Mouse (Mus musculus) left cerebral cortex, adult 18-20 months (tissue): ENCODE results near the gene Gm20696. TPM values are rescaled to one million over a fixed set of nuclear protein-coding genes. Genes with fewer than 3 reads are reported as not detected.
A peak's percentile ranks its signal among the peaks of the same experiment; 100 is the strongest.

Source experiments
- DNase-seq, 2 experiments: peaks; one replicate each; pipeline ENCODE4 v3.0.0; 2021 to 2022; ENCODE audit warnings: low spot score in 2 of 2, mixed read lengths in 1 of 2
- total RNA-seq, 2 experiments: library from RNA; stranded (reverse); gene quantifications; 2 replicates each; pipeline ENCODE4 v1.2.3; 2021

Gene Gm20696
- total RNA-seq, 2 experiments from 2014 or later = 7.2 to 8.7 TPM

DNA sequence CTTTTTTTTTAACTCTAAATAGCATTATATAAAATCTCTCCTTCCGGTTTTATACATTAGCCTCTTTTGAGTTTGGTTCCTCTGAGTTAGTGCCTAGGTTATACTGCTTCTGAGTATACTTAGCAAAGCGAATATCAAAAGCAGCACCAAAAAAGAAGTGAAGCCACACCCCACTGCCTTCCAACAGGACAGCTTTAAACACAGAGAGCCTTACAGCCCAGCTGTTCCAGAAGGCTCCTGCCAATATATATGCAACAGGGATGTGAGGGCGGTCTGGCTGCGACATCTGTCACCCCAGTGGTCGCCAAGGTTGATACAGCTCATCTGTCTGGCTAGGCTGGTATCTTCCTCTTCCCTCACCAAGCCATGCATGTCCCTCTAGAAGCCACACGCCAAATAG lies 91.0 kb downstream of the Gm20696 start:
- DNase-seq = peak in 1 of 2 experiments; percentile 17

DNA sequence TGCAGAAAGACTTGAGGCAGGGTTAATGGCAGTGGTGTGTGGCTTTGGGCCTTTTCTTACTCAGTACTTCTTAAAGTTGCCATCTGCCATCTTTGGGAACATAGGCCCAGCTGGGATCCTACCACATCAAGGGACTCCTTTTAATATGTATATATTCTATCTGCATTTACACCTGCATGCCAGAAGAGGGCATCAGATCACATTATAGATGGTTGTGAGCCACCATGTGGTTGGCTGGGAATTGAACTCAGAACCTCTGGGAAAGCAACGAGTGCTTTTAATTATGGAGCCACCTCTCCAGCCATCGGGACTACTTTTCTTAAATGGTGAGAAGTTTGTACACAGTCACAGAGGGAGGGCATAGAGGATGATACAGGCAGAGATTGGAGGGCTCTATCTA lies 93.3 kb downstream of the Gm20696 start:
- no peak for DNase-seq

DNA sequence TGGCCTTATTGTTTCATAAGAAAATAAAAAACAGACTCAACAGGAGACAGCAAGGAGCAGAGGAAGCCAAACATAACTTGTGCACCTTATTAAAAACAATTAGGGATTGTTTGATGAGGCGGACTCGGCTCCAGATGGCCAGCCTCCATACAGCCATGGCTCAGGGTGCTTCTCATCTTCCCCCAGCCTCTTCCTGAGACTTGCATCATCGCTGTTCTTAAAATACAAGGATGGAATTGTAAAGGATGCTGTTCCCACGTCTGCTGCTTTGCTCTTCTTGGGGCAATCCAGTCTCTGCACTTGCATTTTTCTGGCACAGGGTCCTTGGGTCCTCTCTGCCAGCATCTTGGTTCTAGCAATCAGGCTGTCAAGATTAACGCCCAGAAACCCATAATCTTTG lies 94.5 kb downstream of the Gm20696 start:
- DNase-seq = no peak

DNA sequence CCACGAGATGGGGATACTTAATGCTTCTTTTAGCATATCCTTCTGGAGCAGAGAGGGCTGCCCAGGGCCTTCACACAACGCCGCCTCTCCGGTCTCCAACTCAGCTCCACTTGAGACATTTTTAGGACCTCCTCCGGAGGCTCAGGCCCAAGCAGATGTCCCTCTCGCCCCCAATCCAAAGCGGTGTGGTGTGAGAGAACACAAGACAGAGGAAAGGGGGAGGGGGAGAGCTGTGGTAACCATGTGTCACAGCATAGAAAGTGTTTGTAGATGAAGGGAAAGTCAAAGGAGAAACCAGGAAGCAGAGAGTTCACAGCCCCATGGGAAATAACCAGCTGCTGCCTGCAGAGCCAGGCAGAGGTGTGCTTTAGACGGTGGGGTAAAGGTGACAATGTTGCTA lies 99.7 kb downstream of the Gm20696 start:
- peak; percentile 37 to 68 for DNase-seq

DNA sequence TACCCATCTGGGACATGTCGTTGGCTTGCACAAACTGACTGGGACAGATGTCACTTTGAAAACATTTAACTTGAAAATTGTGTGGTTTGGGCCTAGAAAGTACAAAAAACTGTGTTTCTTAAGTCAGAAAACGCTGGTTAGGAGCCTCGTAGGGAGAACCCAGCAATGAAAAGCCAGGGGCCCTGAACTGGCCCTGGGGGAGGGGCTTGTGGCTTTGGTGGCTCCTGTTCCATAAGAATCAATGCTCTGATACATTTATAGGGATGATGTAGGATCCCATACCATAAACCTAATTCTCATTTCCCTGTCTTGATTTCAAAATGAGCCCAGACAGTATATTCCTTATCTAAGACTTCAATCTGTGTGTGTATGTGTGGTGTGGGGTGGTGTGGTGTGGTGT lies 101.8 kb downstream of the Gm20696 start:
- DNase-seq = no peak

DNA sequence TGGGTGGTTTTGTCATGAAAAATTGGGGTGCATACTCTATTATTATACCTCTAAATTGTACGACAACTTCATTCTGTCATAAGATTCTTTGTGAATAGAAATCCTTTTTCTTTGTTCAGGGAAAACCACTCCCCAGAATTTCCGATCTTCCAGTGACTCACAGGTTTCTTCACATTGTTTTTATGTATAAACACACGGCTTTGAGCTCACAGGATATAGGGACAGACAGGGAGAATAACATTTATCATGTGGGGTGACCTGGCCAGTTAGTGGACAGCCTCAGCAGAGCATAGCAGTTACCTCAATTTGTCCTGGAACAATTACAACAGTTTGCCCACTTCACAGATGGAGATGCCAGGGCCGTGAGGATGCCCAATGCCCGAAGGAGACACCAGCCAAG lies 109.6 kb downstream of the Gm20696 start:
- no peak for DNase-seq

DNA sequence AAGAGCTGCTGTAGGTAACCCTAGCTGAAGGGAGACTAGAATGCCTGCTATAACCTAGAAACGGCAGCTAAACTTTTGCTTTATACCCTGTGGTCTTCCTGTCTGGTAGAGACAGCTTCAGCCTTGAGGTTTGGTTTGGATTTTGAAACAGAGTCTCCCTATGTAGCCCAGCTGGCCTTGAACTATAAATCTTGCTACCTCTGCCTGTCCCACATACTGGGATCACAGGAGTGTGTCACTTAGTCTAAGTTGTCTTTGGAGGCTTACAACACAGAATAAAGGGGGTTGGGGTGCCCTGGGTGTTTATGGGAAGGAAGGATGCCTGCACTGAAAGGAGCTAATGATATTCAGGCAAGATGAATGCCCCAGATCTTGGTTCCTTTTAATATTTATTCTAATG lies 113.8 kb downstream of the Gm20696 start:
- DNase-seq = no peak

DNA sequence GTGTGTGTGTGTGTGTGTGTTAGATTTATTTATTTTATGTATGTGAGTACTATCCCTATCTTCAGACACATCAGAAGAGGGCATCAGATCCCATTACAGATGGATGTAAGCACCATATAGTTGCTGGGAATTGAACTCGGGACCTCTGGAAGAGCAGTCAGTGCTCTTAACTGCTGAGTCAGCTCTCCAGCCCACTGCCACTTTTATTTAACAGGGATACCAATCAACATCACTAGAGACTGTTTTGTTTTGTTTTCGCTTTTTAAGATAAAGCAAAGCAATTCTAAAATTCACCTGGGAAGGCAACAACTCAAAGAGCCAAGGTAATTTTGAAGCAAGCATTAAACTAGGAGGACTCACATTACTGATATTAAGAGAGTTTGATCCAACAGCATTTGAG lies 120.2 kb downstream of the Gm20696 start:
- DNase-seq = no peak

DNA sequence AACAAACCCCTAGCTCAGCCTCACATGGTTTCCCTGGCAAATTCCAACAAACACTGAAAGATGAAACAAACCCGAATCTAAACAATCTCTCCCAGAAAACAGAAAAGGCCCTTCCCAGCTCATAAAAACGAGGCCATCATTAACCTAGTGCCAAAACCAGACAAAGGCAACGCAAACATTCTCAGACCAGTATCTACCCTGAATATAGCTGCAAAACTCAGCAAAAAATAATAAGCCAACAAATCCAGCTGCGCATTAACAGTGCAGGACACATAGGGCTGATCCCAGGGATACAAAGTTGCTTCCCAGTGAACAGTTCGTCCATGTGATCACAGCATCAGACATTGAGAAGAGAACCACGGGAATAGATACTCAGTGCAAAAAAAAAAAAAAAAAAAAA lies 121.2 kb downstream of the Gm20696 start:
- DNase-seq = no peak

DNA sequence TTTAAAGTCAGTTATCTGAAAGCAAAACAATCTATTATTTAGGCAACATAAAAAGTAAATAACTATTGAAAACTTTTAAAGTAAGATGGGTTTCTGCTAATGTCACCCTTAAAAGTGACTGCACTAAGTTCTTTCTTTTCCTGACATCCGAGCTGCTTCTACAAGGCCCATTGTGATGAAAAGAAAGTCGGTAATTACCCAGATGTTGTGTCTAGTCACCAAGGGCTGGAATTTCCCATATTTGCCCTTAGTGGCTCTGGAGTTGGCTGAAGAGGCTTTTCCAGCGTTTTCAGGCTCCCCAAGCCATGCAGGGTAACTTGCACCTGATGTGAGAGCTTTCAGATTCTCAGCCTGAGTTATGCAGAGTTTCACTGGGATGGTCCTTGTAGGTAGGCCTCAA lies 125.5 kb downstream of the Gm20696 start:
- DNase-seq = no peak

DNA sequence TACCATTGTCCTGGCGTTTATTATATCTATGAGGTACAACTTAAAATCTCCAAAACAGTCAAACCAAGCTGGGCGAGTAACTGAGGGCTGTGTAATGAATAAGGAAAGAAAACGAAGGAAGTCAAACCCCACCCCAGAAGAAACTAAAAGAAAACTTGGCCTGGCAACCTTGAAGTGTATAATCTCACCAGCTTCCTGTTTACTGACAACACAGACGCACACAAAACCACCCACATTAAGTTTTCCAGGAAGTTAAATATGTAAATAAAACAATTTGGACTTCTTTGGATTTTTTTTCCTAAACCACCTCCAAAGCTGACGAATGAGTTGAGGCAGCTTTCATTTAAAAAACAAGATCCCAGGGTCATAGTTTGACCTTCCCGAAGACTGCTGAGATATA lies 125.9 kb downstream of the Gm20696 start:
- DNase-seq = no peak

DNA sequence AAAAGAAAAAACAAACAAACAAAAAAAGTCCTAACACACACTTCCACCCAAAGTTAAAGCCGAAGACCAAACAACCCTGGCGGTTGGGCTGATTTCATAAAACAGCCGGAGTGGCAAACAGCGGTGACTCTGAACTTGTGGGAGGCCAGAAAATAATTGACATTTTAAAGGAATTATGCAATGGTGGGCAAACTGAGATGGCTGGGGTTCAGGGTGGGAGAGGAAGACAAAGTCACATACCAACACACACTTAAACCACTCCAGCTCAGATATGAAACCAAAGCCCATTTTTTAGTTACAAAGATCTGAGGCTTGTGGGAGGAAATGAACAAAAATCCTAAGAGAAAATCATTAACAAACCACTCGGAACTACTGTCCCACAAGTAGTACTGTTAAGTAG lies 126.5 kb downstream of the Gm20696 start:
- no peak for DNase-seq

DNA sequence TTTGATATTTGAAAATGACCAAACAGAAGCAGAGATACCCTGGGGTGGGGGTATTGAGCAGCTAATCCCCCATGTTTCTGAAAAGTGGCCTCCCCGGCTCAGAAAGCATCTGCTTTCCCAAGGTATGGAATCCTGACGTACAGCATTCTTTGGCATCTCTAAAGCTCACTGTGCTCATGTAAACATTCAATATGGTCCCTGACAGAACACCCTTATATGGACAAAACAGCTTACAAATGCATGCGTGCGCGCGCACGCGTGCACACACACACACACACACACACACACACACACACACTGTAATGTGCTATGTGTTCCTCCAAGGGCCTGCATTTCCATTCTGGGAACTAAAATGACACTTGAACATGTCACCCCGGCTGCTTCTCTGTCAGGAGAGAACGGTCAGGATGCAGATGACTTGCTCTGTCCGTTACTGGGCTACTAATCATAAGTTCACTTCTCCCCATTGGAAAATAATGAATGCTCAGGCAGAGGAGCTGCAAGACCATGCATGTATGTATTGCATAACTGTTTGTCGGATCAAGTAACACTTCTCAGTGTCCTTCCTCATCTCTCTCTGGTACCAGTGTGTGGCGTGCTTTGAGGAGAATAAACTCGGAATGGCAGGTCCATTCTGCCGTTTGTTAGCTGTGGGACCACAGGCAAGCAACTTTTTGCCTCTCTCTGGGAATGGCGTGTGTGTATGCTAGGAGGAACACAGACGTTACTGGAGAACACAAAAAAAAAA lies 128.2 kb downstream of the Gm20696 start:
- DNase-seq = no peak

DNA sequence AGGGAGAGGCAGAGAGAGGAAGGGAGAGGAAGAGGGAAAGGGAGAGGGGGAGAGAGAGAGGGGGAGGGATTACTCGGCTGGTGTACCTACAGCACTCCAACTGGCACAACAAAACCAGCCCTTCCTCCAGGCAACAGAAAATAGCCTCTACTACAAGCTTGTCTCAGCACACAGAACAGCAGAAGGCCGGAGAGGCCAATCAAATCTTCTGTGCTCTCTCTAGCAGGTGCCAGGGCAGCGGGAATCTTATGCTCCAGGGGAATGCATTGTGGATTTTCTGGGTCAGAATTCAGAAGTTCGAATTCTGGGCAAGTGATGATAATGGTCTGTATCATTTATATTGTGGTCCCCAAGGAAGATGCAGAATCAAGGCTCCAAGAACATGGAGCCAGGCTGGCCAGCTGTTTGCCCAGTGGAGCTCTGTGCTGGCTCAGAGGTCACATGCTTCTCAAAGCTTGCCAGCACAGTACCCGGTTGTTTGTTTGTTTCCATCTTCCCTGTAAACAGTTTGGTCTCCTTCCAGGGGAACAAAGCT lies 132.3 kb downstream of the Gm20696 start:
- no peak for DNase-seq

DNA sequence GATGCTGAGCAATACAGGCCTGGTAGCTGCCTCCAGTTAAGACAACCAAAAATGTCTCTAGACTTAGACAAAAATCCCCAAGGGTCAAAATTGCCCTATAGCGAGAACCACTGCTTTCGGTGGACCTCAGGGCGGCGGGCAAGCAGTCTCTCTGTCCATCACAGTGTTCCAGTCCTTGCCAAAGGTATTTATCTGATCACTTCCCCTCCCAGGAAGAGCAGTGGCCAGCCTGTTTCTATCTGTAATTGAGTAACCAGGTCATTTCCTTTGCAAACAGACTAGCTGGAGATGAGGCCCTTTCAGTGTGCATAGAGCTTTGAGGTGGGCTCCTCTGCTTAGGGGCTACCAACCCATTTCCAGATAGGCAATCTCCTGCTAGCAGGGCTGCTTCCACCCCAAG lies 134.1 kb downstream of the Gm20696 start:
- no peak for DNase-seq

DNA sequence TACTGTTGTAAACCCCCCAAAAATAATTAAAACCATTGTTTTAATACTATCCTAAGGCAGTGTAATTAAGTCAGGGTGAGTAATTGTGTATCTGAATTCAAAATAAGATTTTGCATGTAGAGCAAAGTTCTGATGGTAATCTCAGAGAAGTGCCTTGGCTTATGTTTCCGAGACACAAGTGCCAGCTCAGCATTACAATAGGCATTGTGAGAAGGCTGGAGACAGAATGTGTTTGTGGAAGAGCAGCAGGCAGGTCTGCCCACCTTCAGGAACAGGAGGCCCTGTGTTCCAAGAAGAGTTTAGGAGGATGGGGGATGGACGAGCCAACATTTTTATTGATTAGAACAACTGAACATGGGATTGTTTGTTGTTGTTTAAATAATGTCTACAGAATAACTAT lies 137.6 kb downstream of the Gm20696 start:
- DNase-seq = no peak

DNA sequence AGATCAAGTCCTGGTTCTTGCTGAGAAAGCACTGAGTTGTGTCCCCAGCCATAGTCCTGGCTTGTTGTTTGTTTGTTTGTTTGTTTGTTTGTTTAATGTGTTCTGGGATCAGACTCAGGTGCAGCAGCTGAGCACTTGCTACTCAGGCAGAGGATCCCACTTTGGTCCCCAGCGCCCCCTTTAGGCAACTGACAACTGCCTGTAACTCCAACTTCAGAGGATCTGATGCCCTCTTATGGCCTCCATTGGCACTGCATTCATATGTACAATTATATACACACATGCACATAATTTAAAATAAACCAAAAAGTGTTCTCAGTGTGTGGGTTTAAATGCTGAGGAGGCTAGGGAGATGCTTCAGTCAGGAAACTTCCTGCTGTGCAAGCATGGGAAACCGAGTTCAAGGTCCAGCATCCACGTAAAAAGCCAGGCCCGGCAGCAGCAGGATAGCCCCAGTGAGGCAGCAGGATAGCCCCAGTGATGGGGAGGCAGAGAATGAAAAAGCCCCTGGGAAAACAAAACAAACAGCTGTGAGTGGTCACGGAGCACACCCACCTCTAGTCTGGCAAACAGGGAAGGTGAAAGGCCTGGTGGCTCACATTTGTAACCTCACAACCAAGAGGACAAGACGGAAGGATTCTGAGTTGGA lies 139.0 kb downstream of the Gm20696 start:
- no peak for DNase-seq

DNA sequence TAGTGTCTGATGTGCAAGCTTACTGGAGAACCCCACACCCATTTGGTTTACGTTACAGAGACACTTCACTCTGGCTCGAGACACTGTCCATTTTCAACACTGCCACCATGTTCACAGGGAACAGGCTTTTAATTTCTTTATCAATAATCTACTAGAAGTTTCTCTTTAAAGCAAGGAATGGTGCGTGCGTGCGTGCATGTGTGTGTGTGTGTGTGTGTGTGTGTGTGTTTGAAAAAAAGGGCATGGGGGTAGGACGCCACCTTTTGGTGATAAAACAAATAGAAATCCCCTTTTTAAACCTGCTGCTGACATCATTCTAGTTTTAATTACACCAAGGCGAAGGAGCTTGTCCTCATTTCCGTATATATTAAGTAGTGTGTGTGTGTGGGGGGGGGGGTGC lies 141.2 kb downstream of the Gm20696 start:
- DNase-seq = no peak

DNA sequence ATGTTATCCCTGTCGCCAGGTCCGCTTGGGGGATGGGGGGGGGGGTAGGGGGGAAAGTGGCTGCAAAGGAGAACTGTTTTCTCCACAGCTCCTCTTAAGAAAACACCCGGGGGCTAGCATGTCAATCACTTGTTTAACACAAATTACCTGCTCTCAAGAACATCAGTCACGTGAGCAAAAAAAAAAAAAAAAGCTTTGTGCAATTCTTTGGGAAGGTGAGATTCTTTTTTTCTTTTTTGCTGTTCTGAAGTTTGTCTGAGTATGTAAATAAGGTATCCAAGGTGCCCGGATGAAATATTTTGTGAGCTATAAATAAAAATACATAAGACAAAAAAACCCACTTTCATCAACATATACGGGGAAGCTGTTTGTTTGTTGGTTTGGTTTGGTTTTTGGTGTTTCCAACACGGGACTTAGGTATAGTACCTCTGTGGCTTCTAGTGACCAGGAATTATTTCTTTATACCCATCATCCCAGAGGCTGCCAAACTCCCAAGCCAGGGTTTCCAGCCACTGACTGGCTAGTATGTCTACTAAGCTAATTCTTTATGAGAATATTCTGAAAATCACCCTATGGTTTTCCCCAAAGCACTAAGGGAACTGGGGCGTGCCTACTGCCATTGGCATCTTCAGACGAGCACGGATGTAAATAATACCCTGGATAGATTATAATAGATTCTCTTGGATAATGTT lies 142.8 kb downstream of the Gm20696 start:
- no peak for DNase-seq

DNA sequence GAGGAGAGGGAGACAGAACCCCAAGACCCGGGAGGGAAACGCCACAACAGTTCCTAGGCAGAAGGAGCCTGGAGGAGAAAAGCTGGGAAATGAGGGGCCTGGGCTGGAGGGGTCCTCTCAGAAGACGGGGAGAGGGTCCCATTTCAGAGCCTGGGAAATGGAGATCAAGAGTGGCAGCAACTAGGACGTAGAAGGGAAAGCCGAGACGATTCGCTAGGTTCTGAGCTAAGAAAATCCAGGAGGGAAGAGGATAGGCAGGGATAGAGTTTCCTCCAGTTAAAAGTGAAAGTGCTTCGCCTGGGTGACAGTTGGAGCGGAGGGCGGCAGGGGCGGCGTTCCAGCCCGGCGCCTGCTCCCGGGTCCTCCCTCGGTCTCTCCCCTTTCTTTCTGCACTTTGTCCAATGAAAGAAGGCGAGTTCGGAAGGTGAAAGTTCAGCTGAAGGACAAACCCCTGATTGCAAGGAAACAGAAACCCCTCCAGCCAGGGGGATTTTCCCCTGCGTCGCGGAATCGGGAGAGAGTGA lies 143.4 kb downstream of the Gm20696 start:
- peak; percentile 62 to 78 for DNase-seq

DNA sequence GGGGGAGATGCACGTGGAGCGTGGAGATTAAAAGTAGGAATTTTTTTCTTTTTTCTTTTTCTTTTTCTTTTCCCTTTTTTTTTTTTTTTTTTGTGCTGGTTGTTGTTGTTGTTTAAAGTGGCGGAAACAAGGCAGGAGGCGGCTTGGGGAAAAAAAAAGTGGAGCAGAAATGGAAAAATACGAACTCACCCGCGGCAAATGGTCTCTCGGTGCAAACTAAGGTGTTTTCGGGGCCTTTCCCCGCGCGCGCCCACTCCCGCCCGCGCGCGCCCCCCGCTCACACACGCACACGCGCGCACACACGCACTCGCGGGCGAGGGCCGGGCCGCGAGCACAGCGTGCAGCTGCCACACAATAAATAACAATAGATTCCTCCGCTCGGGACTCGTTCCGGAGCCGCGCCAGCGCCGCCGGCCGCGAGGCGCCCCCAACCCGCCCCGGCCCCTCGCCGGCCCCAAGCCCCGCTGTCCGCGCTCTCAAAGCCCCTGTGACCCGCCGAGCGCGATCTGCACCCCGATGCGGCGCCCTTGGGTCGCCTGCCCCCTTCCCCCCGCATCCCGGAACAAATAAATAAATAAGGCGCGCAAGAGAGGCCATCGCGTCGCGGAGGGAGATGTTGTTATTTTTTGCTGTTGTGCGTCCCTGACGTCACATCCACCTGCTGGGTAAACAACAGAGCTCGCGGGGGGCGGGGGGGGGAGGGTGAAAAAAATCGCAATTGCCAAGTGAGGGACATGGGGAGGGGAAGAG lies 144.1 kb downstream of the Gm20696 start, which contains the start of gene Foxp1:
TSS of gene Foxp1 (minus strand) at position 363 of the 750 bp plus-strand sequence.
- DNase-seq = peak; percentile 57 to 62
